Mouse (Mus musculus): ENCODE measurements around the gene Nop56. TPM values are rescaled to one million over a fixed set of nuclear protein-coding genes. Genes with fewer than 3 reads are reported as not detected.

The Nop56 gene
- 416 and 547 TPM in 2 replicates for total RNA-seq (2017)

DNA sequence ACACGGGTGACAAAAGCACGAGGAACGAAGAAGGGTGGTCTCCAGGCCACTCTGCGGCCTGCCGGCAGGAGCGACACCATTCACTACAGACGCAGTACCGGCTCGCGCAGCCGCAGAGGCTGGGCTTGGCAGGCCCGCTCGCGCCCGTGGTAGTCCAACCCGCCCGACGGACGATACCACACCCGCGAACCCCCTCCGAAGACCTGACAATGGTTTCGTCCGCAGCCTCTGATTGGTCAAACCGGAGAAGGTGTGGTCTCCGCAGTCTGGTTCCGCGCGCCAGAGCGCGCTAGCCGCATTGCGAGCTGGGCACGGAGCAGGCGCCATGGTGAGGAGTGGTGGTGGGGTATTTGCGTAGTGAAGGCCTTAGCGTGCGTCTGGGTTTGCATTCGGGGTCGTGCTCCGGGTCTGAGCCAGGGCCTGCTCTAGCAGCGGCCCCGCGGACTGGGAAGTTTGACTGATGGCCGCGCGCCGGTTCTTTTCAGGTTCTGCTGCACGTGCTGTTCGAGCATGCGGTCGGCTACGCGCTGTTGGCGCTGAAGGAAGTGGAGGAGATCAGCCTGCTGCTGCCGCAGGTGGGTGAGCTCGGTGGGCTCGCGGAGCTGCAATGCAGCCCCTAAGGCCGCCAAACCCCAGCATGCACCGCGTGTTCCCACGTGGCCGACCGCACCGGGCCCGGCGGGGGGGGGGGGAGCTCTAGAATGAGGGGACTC is at the start of gene Nop56:
TSS of gene Nop56 (plus strand) at position 282 of the 713 bp plus-strand sequence.
- ATAC-seq (replicated peaks in 1 of 2; ENCODE audit: insufficient read depth in 1 of 2, low FRiP score in 2 of 2, low TSS enrichment in 1 of 2, low read depth in 1 of 2, poor library complexity in 2 of 2, severe bottlenecking in 2 of 2): peak; percentile 96 to 97

DNA sequence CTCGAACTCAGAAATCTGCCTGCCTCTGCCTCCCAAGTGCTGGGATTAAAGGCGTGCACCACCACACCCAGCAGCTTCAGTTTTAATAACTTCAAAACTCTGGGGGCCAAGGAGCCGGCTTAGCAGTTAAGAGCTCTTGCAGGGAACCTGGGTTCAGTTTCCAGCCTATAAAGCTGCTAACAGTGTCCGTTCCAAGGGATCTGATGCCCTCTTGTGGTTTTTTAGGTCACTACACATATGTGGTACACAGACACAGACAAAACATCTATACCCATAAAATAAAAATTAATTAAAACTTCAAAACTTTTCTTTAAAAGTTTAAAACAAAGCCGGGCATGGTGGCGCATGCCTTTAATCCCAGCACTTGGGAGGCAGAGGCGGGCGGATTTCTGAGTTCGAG is 27.3 kb upstream of the Nop56 start:
- peak; percentile 56 to 62; a peak in 3 of 4 replicates for ATAC-seq (replicated peaks in 1 of 2; ENCODE audit: insufficient read depth in 1 of 2, low FRiP score in 2 of 2, low TSS enrichment in 1 of 2, low read depth in 1 of 2, poor library complexity in 2 of 2, severe bottlenecking in 2 of 2)

DNA sequence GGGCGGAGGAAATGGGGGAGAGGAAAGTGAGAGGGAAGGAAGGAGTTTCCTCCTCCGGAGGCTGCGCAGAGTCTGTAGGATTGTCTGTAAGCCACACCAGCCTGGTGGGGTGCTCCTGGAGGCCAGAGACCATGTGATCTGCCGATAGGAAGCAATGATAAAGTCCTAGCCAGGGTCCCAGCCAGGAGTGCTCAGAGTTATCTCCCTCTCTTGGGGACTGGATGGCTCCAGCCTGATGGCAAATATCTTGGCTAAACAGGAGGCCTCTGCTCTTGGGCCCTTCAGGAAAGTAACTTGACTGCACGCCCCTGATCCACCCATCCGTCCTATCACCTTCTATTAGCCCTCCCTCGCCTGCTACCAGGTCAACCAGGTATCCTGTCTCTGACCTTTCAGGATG is 26.0 kb upstream of the Nop56 start:
- no peak for ATAC-seq (replicated peaks in 1 of 2; ENCODE audit: insufficient read depth in 1 of 2, low FRiP score in 2 of 2, low TSS enrichment in 1 of 2, low read depth in 1 of 2, poor library complexity in 2 of 2, severe bottlenecking in 2 of 2)

DNA sequence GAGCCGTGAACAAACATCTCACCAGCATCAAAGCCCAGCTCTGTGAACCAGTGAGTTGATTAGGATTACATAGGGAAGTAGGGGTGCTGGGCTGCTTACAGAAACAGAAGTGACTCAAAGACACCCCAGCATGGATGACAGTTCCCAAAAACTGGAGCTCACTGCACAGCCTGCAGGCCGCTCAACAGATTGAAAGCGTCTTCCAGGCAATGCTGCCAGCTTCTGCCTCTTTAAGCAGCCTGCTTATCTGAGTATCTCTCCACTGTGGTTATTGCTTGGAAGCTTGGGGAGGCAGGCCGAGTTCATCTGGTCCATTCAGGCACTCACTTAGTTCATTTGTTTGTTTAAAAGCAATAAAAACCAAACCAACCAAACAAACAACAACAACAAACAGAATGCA is 17.5 kb upstream of the Nop56 start:
- ATAC-seq (replicated peaks in 1 of 2; ENCODE audit: insufficient read depth in 1 of 2, low FRiP score in 2 of 2, low TSS enrichment in 1 of 2, low read depth in 1 of 2, poor library complexity in 2 of 2, severe bottlenecking in 2 of 2): no peak

DNA sequence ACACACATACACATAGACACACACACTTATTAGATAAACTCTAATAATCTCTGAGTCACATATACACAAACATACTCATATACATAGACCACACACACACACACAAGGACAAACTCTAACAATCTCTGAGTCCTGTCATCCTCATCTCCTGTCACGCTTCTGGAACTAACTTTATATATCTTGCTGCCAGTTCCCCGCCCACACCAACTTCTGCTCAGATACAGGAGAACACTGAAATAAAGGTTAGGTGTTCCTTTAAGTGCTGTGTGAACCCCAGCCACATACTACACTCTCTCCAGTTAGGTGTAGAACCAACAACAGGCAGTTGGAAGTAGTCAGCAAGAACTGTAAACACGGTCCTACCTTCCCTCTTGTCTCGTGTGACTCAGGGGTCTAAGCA is 13.4 kb upstream of the Nop56 start:
- ATAC-seq (replicated peaks in 1 of 2; ENCODE audit: insufficient read depth in 1 of 2, low FRiP score in 2 of 2, low TSS enrichment in 1 of 2, low read depth in 1 of 2, poor library complexity in 2 of 2, severe bottlenecking in 2 of 2): no peak

DNA sequence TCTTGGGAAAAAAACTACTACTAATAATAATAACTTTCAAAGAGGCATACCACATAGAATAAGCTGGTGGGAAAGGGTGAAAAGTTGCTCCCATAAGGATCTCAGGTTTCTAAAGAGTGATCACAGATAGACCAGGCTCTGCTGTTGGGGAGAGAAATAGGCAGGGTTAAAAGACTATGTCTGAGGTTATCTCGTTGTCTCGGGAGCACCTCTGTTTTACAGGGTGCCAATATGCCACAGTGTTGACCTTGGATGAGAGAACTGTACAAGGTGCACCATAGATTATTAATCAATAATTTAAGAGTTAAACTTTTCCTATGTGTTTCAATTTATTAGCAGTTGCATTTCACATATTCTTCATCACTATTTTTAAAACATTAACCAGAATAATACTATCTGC is 12.3 kb upstream of the Nop56 start:
- ATAC-seq (replicated peaks in 1 of 2; ENCODE audit: insufficient read depth in 1 of 2, low FRiP score in 2 of 2, low TSS enrichment in 1 of 2, low read depth in 1 of 2, poor library complexity in 2 of 2, severe bottlenecking in 2 of 2): no peak

DNA sequence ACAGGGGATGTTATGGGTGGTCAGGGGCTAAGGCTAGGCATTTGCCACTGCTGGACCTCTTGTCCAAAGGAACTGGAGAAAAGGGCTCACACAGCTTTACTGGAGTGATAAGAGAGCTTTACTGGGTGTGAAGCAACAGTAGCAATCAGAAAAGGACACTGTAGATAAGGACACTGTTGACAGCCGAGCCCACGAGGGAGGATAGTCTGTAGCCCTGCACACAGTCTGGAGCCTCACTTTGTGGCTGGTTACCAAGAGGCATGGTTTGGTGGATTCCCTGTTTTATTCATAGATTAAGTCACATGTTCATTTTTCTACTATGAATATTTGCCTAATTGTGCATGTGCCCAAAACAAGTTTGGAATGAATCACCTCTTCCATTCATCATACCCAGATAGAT is 11.8 kb upstream of the Nop56 start:
- peak in 1 of 2 experiments; percentile 25; a peak in 1 of 4 replicates for ATAC-seq (replicated peaks in 1 of 2; ENCODE audit: insufficient read depth in 1 of 2, low FRiP score in 2 of 2, low TSS enrichment in 1 of 2, low read depth in 1 of 2, poor library complexity in 2 of 2, severe bottlenecking in 2 of 2)

DNA sequence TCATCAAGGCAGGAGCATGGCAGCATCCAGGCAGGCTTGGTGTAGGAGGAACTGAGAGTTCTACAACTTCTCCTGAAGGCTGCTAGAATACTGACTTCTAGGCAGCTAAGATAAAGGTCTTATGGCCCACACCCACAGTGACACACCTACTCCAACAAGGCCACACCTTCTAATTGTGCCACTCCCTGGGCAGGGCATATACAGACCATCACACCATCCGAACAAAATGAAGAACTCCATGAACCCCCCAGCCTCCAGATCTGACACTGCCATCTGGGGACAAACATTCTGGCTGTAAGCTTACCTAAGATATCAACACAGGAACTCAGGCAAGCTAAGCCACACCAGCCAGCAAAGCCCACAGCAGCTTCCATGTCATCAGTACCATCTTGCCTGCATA is 8.7 kb upstream of the Nop56 start:
- ATAC-seq (replicated peaks in 1 of 2; ENCODE audit: insufficient read depth in 1 of 2, low FRiP score in 2 of 2, low TSS enrichment in 1 of 2, low read depth in 1 of 2, poor library complexity in 2 of 2, severe bottlenecking in 2 of 2): no peak

DNA sequence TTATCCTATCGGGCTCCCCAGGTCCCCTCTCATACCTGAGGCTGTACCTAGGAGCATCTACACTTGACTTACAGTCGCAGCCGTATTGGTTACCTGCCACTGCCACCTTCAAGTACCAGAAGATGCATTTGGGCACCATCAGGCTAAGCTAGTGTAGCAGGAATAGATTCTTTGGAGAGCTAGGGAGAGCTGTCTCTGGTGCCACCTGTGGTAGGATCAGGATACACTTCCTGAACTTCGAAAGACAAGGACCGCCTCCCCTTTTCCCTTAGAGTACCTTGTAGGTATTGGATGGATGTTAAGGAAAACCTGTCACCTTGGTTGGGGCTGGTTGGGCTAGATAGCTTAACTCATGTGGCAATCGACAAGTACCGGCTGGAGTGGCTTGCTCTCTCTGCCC is 6.2 kb upstream of the Nop56 start:
- ATAC-seq (replicated peaks in 1 of 2; ENCODE audit: insufficient read depth in 1 of 2, low FRiP score in 2 of 2, low TSS enrichment in 1 of 2, low read depth in 1 of 2, poor library complexity in 2 of 2, severe bottlenecking in 2 of 2): no peak

DNA sequence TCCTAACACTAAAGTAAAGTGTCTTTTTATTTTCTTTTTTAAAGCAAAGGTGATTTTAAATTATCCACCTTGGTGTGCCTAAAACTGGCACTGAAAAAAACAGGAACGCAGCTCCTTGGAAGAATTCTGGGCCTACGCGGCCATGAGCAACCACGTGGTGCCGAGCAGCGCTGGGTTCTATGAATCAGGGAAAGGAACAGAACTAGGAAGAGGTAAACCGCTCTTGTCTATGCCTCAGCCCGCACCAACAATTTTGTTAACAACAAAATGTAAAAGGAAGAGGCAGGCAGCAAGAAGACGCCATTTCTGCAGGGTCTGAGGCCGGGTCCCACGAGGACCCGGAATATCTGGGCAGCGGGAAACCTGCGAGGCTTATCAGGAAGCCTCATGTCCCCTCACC is 498 bp upstream of the Nop56 start:
- 0 out of 4 replicates have a peak, but pooled peaks of 1 of the 2 experiments have one; percentile 2 for ATAC-seq (replicated peaks in 1 of 2; ENCODE audit: insufficient read depth in 1 of 2, low FRiP score in 2 of 2, low TSS enrichment in 1 of 2, low read depth in 1 of 2, poor library complexity in 2 of 2, severe bottlenecking in 2 of 2)

DNA sequence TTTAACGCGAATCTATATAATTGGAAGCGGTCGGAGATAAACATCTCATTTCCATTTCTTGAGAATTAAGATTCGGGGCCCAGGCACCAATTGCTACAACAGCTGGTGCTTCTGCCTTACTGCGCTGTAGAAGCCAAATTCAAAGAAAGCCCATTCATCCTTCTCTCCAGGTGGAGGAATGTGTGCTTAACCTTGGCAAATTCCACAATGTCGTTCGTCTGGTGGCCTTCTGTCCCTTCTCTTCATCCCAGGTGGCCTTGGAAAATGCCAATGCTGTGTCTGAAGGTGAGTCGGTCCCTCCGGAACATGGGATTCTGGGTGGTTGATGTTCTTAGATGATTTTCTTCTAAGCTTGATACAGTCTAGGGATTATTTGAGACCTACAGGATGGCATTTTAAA is 632 bp downstream of the Nop56 start:
- no peak for ATAC-seq (replicated peaks in 1 of 2; ENCODE audit: insufficient read depth in 1 of 2, low FRiP score in 2 of 2, low TSS enrichment in 1 of 2, low read depth in 1 of 2, poor library complexity in 2 of 2, severe bottlenecking in 2 of 2)

DNA sequence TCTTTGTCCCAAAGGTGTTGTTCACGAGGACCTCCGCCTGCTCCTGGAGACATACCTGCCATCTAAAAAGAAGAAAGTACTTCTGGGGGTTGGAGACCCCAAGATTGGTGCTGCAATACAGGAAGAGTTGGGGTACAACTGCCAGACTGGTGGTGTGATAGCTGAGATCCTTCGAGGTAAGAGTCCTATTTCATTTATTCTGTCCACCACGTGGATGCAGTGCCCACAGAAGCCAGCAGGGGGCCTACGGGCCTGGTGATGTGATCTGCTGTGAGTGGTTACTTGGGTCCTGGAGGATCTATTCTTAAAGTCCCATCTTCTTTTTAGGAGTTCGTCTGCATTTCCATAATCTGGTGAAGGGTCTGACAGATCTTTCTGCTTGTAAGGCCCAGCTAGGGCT is 1.4 kb downstream of the Nop56 start:
- ATAC-seq (replicated peaks in 1 of 2; ENCODE audit: insufficient read depth in 1 of 2, low FRiP score in 2 of 2, low TSS enrichment in 1 of 2, low read depth in 1 of 2, poor library complexity in 2 of 2, severe bottlenecking in 2 of 2): 0 out of 4 replicates have a peak, but pooled peaks of 1 of the 2 experiments have one; percentile 18

DNA sequence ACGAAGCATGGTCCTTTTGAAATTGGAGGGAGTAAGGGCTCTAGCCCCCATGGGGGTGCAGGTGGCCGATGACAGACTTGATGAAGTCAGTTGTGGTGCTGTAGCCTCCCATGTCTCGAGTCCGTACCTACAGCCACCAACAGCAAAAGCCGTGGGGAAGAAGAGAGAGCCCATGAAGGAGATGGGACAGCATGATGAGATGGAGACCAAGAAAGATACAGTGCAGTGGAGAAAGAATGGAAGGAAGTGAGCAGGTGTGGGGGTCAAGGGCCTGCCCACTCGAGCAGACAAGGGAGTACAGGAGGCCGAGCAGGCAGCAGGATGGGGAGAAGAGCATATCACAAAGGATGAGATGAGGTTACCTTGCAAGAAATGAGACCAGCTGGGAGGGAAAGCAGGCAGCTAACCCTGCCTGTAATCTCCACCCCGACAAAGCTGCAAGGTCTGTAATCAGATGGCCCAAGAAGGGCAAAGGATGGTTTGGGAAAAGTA is 5.4 kb downstream of the Nop56 start:
- no peak for ATAC-seq (replicated peaks in 1 of 2; ENCODE audit: insufficient read depth in 1 of 2, low FRiP score in 2 of 2, low TSS enrichment in 1 of 2, low read depth in 1 of 2, poor library complexity in 2 of 2, severe bottlenecking in 2 of 2)

DNA sequence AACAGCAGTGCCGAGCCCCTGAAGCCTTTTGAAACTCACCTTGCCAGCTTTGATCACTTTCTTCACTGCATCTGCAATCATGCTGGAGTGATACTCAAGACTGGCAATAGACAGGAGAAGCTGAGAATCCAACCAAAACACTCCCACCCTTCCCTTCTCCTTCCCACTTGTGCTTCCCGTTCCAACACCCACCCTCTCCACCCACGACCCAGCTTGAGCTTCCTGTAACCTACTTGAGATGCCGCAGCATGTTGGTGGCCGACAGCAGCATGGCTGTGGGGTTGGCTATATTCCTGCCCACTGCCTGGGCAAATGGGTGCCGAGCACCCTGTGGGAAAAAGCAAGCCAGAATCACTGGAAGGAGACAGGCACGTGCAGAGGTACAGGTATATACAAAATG is 6.0 kb downstream of the Nop56 start:
- ATAC-seq (replicated peaks in 1 of 2; ENCODE audit: insufficient read depth in 1 of 2, low FRiP score in 2 of 2, low TSS enrichment in 1 of 2, low read depth in 1 of 2, poor library complexity in 2 of 2, severe bottlenecking in 2 of 2): no peak

DNA sequence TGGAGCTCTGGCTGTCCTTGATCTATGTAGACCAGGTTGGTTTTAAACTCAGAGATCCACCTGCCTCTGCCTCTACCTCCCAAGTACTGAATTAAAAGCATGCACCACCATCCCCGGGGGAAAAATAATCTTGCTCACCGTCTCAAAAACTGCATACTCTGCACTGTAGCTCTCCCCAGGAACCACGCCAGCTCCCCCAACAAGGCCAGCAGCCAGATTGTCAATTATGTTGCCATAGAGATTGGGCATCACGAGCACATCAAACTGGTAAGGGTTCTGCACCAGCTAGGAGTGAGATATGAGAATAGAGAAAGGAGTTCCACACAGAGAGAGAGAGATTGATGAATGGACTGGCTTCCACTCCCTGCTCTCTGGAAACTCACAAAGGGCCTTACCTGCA is 6.6 kb downstream of the Nop56 start:
- ATAC-seq (replicated peaks in 1 of 2; ENCODE audit: insufficient read depth in 1 of 2, low FRiP score in 2 of 2, low TSS enrichment in 1 of 2, low read depth in 1 of 2, poor library complexity in 2 of 2, severe bottlenecking in 2 of 2): no peak

DNA sequence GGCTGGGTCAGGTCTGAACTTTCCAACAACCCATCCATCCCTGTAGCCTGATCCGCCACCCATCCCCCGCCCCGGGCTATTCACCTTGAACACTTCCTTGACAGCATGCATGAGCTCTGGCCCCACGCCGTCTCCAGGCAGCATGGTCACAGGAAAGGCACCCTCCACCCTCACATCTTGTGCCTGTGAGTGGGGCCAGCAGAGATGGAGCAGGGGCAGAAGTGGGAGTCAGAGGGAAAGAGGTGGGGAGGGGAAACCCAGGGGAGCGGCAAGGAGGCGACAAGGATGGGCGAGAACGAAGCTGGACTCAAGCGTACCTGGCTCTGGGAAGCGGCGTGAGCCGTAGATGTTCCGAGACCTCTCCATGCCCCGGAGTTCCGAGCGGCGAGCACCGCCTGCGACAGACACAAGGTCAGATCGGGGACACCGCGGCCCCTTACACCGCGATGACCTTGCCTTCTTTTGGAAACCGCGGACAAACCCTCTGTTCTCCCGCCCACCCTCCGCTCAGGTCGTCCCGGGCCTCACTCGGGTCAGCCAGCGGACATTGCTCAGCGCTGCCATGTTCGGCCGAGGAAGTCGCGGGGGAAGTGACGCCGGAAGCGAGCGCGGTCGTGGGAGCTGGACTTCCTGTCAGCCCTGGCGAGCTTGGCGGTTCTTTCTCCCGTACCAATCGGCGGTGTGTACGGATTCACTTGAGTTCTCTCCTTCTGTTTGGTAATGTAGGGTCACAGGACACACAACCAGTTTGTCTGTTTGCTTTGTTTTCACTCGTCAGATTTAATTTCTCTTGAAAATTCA is 9.8 kb downstream of the Nop56 start, which contains the start of gene Idh3b:
TSS of gene Idh3b (minus strand) at position 694 of the 801 bp plus-strand sequence.
- ATAC-seq (replicated peaks in 1 of 2; ENCODE audit: insufficient read depth in 1 of 2, low FRiP score in 2 of 2, low TSS enrichment in 1 of 2, low read depth in 1 of 2, poor library complexity in 2 of 2, severe bottlenecking in 2 of 2): peak; percentile 83 to 84

DNA sequence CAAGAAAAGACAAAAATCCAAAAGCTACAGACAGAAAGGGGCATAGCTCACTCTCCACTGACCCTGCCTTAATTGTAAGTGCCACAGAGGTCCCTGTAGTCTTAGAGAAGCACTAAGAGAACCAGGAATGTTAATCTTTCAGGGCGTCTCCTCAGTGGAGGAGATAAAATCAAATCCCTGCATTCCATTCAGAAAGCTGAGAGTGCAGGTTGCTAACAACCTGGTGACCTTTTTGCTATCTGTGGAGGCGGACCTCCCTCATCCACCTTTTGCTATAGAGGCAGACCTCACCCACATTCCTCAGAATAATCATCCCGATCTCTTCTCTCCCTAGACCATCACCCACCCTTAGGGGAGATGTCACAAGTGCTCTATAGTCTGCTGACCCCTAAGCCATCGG is 14.9 kb downstream of the Nop56 start:
- no peak for ATAC-seq (replicated peaks in 1 of 2; ENCODE audit: insufficient read depth in 1 of 2, low FRiP score in 2 of 2, low TSS enrichment in 1 of 2, low read depth in 1 of 2, poor library complexity in 2 of 2, severe bottlenecking in 2 of 2)

DNA sequence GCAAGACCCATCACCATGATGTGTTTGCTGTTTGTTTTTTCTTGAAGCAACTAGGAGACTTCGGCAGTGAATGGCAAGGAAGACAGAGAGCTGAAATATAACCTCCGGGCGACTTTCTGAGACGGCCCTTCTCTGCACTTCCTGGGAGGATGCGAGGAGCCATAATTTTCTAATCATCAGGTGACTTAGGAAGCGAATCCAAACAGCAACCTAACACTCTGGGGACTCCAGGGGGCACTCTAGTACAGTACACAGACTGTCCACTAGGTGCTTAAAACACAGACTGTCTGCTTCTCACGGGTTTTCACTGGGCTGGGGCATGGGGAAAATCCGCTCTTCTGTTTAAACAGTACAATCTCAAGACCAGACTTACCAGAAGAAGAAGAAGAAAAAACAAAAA is 17.2 kb downstream of the Nop56 start:
- peak; percentile 76 to 78 for ATAC-seq (replicated peaks in 1 of 2; ENCODE audit: insufficient read depth in 1 of 2, low FRiP score in 2 of 2, low TSS enrichment in 1 of 2, low read depth in 1 of 2, poor library complexity in 2 of 2, severe bottlenecking in 2 of 2)

All from hematopoietic stem cell, adult 5-6 weeks (primary cell).